In the genomic region with DNA sequence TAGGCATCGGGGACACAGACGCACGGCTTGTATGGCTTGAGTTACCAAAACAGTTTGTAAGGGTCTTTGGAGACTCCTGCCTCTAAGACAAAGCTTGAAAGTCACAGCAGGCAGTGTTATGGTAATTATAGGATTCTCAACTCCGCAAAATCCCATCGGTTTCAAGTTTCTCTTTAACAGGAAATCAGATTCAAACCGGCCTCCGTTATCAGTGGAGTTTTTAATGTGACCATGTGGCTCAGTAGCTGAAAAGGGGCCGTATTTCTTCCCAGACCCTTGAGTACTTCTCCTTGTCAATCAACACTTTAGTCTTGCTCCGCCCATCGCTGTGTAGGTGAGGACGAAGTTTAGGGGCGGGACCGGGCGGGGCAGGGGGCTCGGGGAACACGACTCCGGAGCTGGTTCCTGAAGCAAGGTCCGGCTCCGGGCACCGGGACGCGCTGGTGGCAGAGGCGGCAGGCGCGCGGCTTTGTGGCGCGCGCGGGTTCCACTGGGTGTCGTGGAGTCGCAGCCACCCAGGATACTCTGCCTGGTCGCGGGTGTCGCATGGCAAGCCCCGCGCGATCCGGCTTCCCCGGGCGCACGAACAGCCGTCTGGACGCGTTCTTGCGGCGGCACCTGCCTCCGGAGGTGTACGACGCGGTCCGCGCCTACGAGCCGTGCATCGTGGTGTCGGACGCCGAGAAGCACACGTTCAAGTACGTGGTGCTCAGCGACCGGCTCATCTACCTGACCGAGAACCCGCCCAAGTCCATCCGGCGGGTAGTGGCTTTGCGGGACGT, we compare ENCODE assay signal across 8 mouse cellular contexts. TPM values are rescaled to one million over a fixed set of nuclear protein-coding genes. Genes with fewer than 3 reads are reported as not detected.
DNase-seq lines count a peak whose midpoint lies in the region; ATAC-seq and TF ChIP-seq lines count a peak whose summit lies in the region.

Gene D930020B18Rik (plus strand): TSS at position 317 of the 782 bp plus-strand sequence.

- DNase-seq in left cerebral cortex, adult 2 months (ENCODE audit: extremely low spot score in 1 of 2, low spot score in 2 of 2) = peak in 1 of 2 experiments; percentile 14
- no peak for DNase-seq in left cerebral cortex, adult 8-10 months (ENCODE audit: low spot score in 2 of 2)
- peak; percentile 32 for DNase-seq in forebrain, embryonic 14.5 days (ENCODE audit: low spot score)
- DNase-seq in kidney, postnatal 0 days (ENCODE audit: low spot score) = peak; percentile 28
- DNase-seq in stomach, postnatal 0 days (ENCODE audit: low spot score) = peak; percentile 74
- no peak for DNase-seq in layer of hippocampus, postnatal 36 days

- peak within 1 kb of the TSS; percentile 93 for H3K4me2 ChIP-seq in forebrain, embryonic 14.5 days (ENCODE audit: low read length)
- peak within 1 kb of the TSS; percentile 98 for H3K4me2 ChIP-seq in kidney, postnatal 0 days (ENCODE audit: low read length)
- peak within 1 kb of the TSS; percentile 94 for H3K4me2 ChIP-seq in stomach, postnatal 0 days (replicated peaks; ENCODE audit: low read depth)

- no peaks in the 10 kb centered on the region; the same call in 1 of the 2 replicates for H3K4me1 ChIP-seq in bone marrow, adult 2 months (ENCODE audit: control insufficient read depth, insufficient read depth, low read length)
- peaks cover 3% of the 10 kb centered on the region; the same call in 1 of the 2 replicates for H3K4me1 ChIP-seq in forebrain, embryonic 14.5 days (ENCODE audit: control insufficient read depth, insufficient read depth, low read length)
- no peaks in the 10 kb centered on the region for H3K4me1 ChIP-seq in kidney, postnatal 0 days (replicated peaks; ENCODE audit: insufficient read depth, low read length)
- H3K4me1 ChIP-seq in stomach, postnatal 0 days (replicated peaks; ENCODE audit: control insufficient read depth, insufficient read depth) = 0 out of 2 replicates have a peak, but pooled peaks cover 2% of the 10 kb centered on the region

- peaks cover 30% of the 10 kb centered on the region for H3K27me3 ChIP-seq in forebrain, embryonic 14.5 days (replicated peaks; ENCODE audit: control insufficient read depth, insufficient read depth, low read length)
- H3K27me3 ChIP-seq in kidney, postnatal 0 days (ENCODE audit: insufficient read depth, low read length) = peaks cover 5% of the 10 kb centered on the region
- peaks cover 3% of the 10 kb centered on the region; the same call in 1 of the 2 replicates for H3K27me3 ChIP-seq in stomach, postnatal 0 days (ENCODE audit: control insufficient read depth, insufficient read depth, low read length)

- no peaks in the 10 kb centered on the region for H3K9me3 ChIP-seq in forebrain, embryonic 14.5 days (replicated peaks; ENCODE audit: control insufficient read depth, low read length)
- no peaks in the 10 kb centered on the region for H3K9me3 ChIP-seq in kidney, postnatal 0 days (replicated peaks; ENCODE audit: low read length)
- H3K9me3 ChIP-seq in stomach, postnatal 0 days (ENCODE audit: control insufficient read depth, low read length) = no peaks in the 10 kb centered on the region

- no peaks in the 10 kb centered on the region for H3K79me2 ChIP-seq in macrophage (ENCODE audit: inconsistent target)

- TF ChIP-seq CTCF in left cerebral cortex, adult 2 months (IDR thresholded peaks at IDR 0.05) = no peak
- no peak for TF ChIP-seq CTCF in bone marrow, adult 2 months (IDR thresholded peaks at IDR 0.05; ENCODE audit: control insufficient read depth, insufficient read depth, low read length)
- TF ChIP-seq CTCF in kidney, postnatal 0 days (IDR thresholded peaks at IDR 0.05; ENCODE audit: low read depth) = no peak
- TF ChIP-seq CTCF in stomach, postnatal 0 days (IDR thresholded peaks at IDR 0.05; ENCODE audit: low read depth) = no peak

- under 1% methylated on average over 69 of the region's 69 CpGs for WGBS in bone marrow, adult 2 months
- under 1% methylated on average over 69 of the region's 69 CpGs for WGBS in forebrain, embryonic 14.5 days
- under 1% methylated on average over 68 of the region's 69 CpGs for WGBS in kidney, postnatal 0 days
- WGBS in macrophage (ENCODE audit: missing documents) = 1% methylated on average over 68 of the region's 69 CpGs
- WGBS in stomach, postnatal 0 days = under 1% methylated on average over 69 of the region's 69 CpGs

- TF ChIP-seq POLR2A in bone marrow, adult 2 months (IDR thresholded peaks at IDR 0.05; ENCODE audit: borderline replicate concordance, control insufficient read depth, low read depth, low read length) = no peak

- no peak within 1 kb of the TSS for H3K27ac ChIP-seq in left cerebral cortex, adult 2 months
- no peak within 1 kb of the TSS for H3K27ac ChIP-seq in bone marrow, adult 2 months (ENCODE audit: control insufficient read depth, insufficient read depth, low read depth, low read length, poor library complexity)
- H3K27ac ChIP-seq in forebrain, embryonic 14.5 days (ENCODE audit: low read depth, low read length) = no peak within 1 kb of the TSS
- H3K27ac ChIP-seq in kidney, postnatal 0 days = no peak within 1 kb of the TSS
- H3K27ac ChIP-seq in macrophage = no peak within 1 kb of the TSS
- no peak within 1 kb of the TSS; the same call in 1 of the 2 replicates for H3K27ac ChIP-seq in stomach, postnatal 0 days (replicated peaks)

- no peaks in the 10 kb centered on the region for H3K36me3 ChIP-seq in forebrain, embryonic 14.5 days (ENCODE audit: control insufficient read depth, insufficient read depth, low read length)
- H3K36me3 ChIP-seq in kidney, postnatal 0 days (ENCODE audit: insufficient read depth, low read length) = no peaks in the 10 kb centered on the region
- no peaks in the 10 kb centered on the region for H3K36me3 ChIP-seq in macrophage (ENCODE audit: inconsistent target)
- no peaks in the 10 kb centered on the region for H3K36me3 ChIP-seq in stomach, postnatal 0 days (ENCODE audit: control insufficient read depth, insufficient read depth, low read length)

- H3K9ac ChIP-seq in forebrain, embryonic 14.5 days (ENCODE audit: low read length) = peak within 1 kb of the TSS; percentile 60
- peak within 1 kb of the TSS; percentile 50 for H3K9ac ChIP-seq in kidney, postnatal 0 days (ENCODE audit: low read depth, low read length)
- peak within 1 kb of the TSS; percentile 43; the same call in 1 of the 2 replicates for H3K9ac ChIP-seq in stomach, postnatal 0 days (ENCODE audit: low read length)

- peak; percentile 49 for ATAC-seq in forebrain, embryonic 14.5 days
- peak; percentile 46; the same call in 1 of the 2 replicates for ATAC-seq in kidney, postnatal 0 days (replicated peaks; ENCODE audit: low FRiP score, low read depth)
- peak; percentile 69; the same call in 1 of the 2 replicates for ATAC-seq in stomach, postnatal 0 days (ENCODE audit: low FRiP score, low TSS enrichment)

- intact Hi-C loops in left cerebral cortex, adult 2 months (cut with DNase I) = loop anchor here (1.0 to 5.0 kb wide), 3 partner anchors 46 to 411 kb away; partner anchors contain the start of gene BC048403

- no peak for TF ChIP-seq EP300 in stomach, postnatal 0 days (optimal IDR thresholded peaks at IDR 0.05)

- H3K4me3 ChIP-seq in left cerebral cortex, adult 2 months = peak within 1 kb of the TSS; percentile 53
- peak within 1 kb of the TSS; percentile 19 for H3K4me3 ChIP-seq in bone marrow, adult 2 months (replicated peaks; ENCODE audit: control insufficient read depth, low read depth, low read length)
- peak within 1 kb of the TSS; percentile 46 for H3K4me3 ChIP-seq in forebrain, embryonic 14.5 days (ENCODE audit: low read depth, low read length)
- H3K4me3 ChIP-seq in kidney, postnatal 0 days (replicated peaks; ENCODE audit: low read depth, low read length) = peak within 1 kb of the TSS; percentile 52
- H3K4me3 ChIP-seq in macrophage (ENCODE audit: inconsistent target) = peak within 1 kb of the TSS; percentile 15; the same call in 1 of the 2 replicates
- peak within 1 kb of the TSS; percentile 58 for H3K4me3 ChIP-seq in stomach, postnatal 0 days (ENCODE audit: low read depth, low read length)

RNA-seq across cellular contexts. Expression of gene D930020B18Rik, which starts in this region (rescaled TPM):
- under 1 TPM in 1 of 2 experiments, not detected in 1; 0.42 TPM for total RNA-seq in left cerebral cortex, adult 2 months (2021)
- total RNA-seq in left cerebral cortex, adult 8-10 months (2022) = under 1 TPM; 0.14 to 0.72 (median 0.53) TPM
- polyA plus RNA-seq in bone marrow, adult 2 months (2011; ENCODE audit: insufficient read depth, insufficient read length, low replicate concordance, missing spikeins) = not detected in 2 replicates
- 0.18 and 0.26 TPM in 2 replicates for polyA plus RNA-seq in forebrain, embryonic 14.5 days (2014; fragmentation: Nextera tagmentation; extraction: Ambion mirVana)
- 0.21 and 0.23 TPM in 2 replicates for polyA plus RNA-seq in kidney, postnatal 0 days (2015; fragmentation: Nextera tagmentation; extraction: Ambion mirVana)
- not detected for total RNA-seq in macrophage (2018; cell fraction: chromatin; rRNA removed)
- not detected for total RNA-seq in macrophage (2018; cell fraction: cytosol; rRNA removed)
- total RNA-seq in macrophage (2018; cell fraction: nucleus; rRNA removed) = not detected
- polyA plus RNA-seq in macrophage (2018) = not detected in 3 replicates
- 1.2 and 1.5 TPM in 2 replicates for polyA plus RNA-seq in stomach, postnatal 0 days (2015; fragmentation: Nextera tagmentation; extraction: Ambion mirVana)
- under 1 TPM; 0.32 to 0.48 TPM for total RNA-seq in layer of hippocampus, postnatal 36 days (2021)

Comparison
In these comparisons a context has a peak if more than half of its experiments do, and no peak if none do; other contexts are left out.
1. Peak in DNase-seq, ATAC-seq, H3K4me3 ChIP-seq, H3K9ac ChIP-seq and H3K4me2 ChIP-seq in forebrain, embryonic 14.5 days; RNA of the gene not detected or under 1 TPM.
2. Peak in DNase-seq, ATAC-seq, H3K4me3 ChIP-seq, H3K9ac ChIP-seq and H3K4me2 ChIP-seq in kidney, postnatal 0 days; RNA of the gene not detected or under 1 TPM.